Mouse (Mus musculus): ENCODE data around the gene Erbin. TPM values are rescaled to one million over a fixed set of nuclear protein-coding genes. Genes with fewer than 3 reads are reported as not detected.

The Erbin gene
- 6.8 and 10.6 TPM in 2 replicates for total RNA-seq (2012; rRNA removed)

GRCm38 (mm10) chr13:103920261-103920932 is at the start of gene Erbin:
Erbin (minus strand) TSS chr13:103920514.
- in situ Hi-C loops (cut with MboI; ENCODE audit: low sequenced_read_pairs in 2 of 2, unreplicated experiment in 2 of 2): no loop called here
- peak; percentile 22 for DNase-seq (ENCODE audit: low read depth, low spot score)

DNA sequence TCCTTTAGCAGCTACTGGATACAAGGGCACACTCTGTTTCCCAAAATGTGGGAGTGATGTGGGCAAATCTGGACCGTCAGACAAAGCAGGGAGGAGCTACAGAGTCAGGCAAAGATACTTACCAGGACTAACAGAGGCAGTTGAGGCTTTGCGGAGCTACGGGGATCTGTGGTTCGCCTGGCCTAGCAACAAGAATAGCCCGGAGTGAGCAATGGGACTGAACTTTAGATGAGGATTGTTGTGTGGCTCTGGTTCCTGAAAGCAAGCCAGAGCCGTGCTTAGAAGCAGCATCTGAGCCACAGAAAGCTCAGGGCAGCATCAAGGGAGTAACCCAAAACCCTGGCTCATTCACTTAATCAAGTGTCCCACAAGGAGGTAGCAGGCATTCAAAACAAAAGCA is 49.6 kb upstream of the Erbin start:
- Histone ChIP-seq H3K36me3 (ENCODE audit: control insufficient read depth, insufficient read depth, low read length, poor library complexity, severe bottlenecking) (no peaks in the 10 kb centered on the region), H3K4me1 (ENCODE audit: control insufficient read depth in 2 of 2, insufficient read depth in 2 of 2, low read length in 2 of 2, poor library complexity in 1 of 2) (no peaks in the 10 kb centered on the region), H3K27ac (ENCODE audit: insufficient read depth, low read depth, low read length, poor library complexity, severe bottlenecking) (no peak overlapping the region), H3K4me3 (ENCODE audit: insufficient read depth in 1 of 2, low read depth in 1 of 2, low read length in 2 of 2, poor library complexity in 1 of 2, severe bottlenecking in 1 of 2) (no peak overlapping the region), H3K9me3 (ENCODE audit: control insufficient read depth, insufficient read depth, low read depth, low read length) (no peaks in the 10 kb centered on the region), H3K9ac (ENCODE audit: insufficient read depth, low read depth, low read length, poor library complexity, severe bottlenecking) (no peak overlapping the region)
- DNase-seq (ENCODE audit: low read depth, low spot score): no peak
- in situ Hi-C loops (cut with MboI; ENCODE audit: low sequenced_read_pairs in 2 of 2, unreplicated experiment in 2 of 2): no loop called here
- TF ChIP-seq ZNF384 (IDR thresholded peaks at IDR 0.05; ENCODE audit: low read depth, low read length) (no peak), MAFK (IDR thresholded peaks at IDR 0.05; ENCODE audit: insufficient read depth, low read depth, low read length) (no peak), ZC3H11A (IDR thresholded peaks at IDR 0.05; ENCODE audit: borderline replicate concordance, low read depth, low read length) (no peak), HCFC1 (IDR thresholded peaks at IDR 0.05; ENCODE audit: borderline replicate concordance, insufficient read depth, low read length) (no peak), CHD2 (IDR thresholded peaks at IDR 0.05; ENCODE audit: low read depth, low read length) (no peak)

More at GRCm38 (mm10) chr13:103920261-103920932, at the start of gene Erbin:
- H3K27ac ChIP-seq (ENCODE audit: insufficient read depth, low read depth, low read length, poor library complexity, severe bottlenecking): no peak within 1 kb of the TSS; the same call in 1 of the 2 replicates
- H3K9ac ChIP-seq (ENCODE audit: insufficient read depth, low read depth, low read length, poor library complexity, severe bottlenecking): peak within 1 kb of the TSS; percentile 83
- H3K4me3 ChIP-seq (ENCODE audit: insufficient read depth in 1 of 2, low read depth in 1 of 2, low read length in 2 of 2, poor library complexity in 1 of 2, severe bottlenecking in 1 of 2): peak within 1 kb of the TSS; percentile 75 to 90
- no peak for TF ChIP-seq CHD2 (IDR thresholded peaks at IDR 0.05; ENCODE audit: low read depth, low read length)
- TF ChIP-seq MAFK (IDR thresholded peaks at IDR 0.05; ENCODE audit: insufficient read depth, low read depth, low read length): no peak
- TF ChIP-seq ZNF384 (IDR thresholded peaks at IDR 0.05; ENCODE audit: low read depth, low read length): no peak
- no peak for TF ChIP-seq ZC3H11A (IDR thresholded peaks at IDR 0.05; ENCODE audit: borderline replicate concordance, low read depth, low read length)
- no peak for TF ChIP-seq HCFC1 (IDR thresholded peaks at IDR 0.05; ENCODE audit: borderline replicate concordance, insufficient read depth, low read length)
- peaks cover 0 to 6% of the 10 kb centered on the region in 2 experiments; a peak in 1 of 4 replicates for H3K4me1 ChIP-seq (ENCODE audit: control insufficient read depth in 2 of 2, insufficient read depth in 2 of 2, low read length in 2 of 2, poor library complexity in 1 of 2)
- no peaks in the 10 kb centered on the region for H3K9me3 ChIP-seq (ENCODE audit: control insufficient read depth, insufficient read depth, low read depth, low read length)
- H3K36me3 ChIP-seq (ENCODE audit: control insufficient read depth, insufficient read depth, low read length, poor library complexity, severe bottlenecking): no peaks in the 10 kb centered on the region

GRCm38 (mm10) chr13:103967987-103968386 is 47.7 kb upstream of the Erbin start:
- Histone ChIP-seq H3K36me3 (ENCODE audit: control insufficient read depth, insufficient read depth, low read length, poor library complexity, severe bottlenecking) (no peaks in the 10 kb centered on the region), H3K4me3 (ENCODE audit: insufficient read depth in 1 of 2, low read depth in 1 of 2, low read length in 2 of 2, poor library complexity in 1 of 2, severe bottlenecking in 1 of 2) (no peak overlapping the region), H3K9ac (ENCODE audit: insufficient read depth, low read depth, low read length, poor library complexity, severe bottlenecking) (no peak overlapping the region), H3K4me1 (ENCODE audit: control insufficient read depth in 2 of 2, insufficient read depth in 2 of 2, low read length in 2 of 2, poor library complexity in 1 of 2) (no peaks in the 10 kb centered on the region), H3K9me3 (ENCODE audit: control insufficient read depth, insufficient read depth, low read depth, low read length) (no peaks in the 10 kb centered on the region), H3K27ac (ENCODE audit: insufficient read depth, low read depth, low read length, poor library complexity, severe bottlenecking) (no peak overlapping the region)
- in situ Hi-C loops (cut with MboI; ENCODE audit: low sequenced_read_pairs in 2 of 2, unreplicated experiment in 2 of 2): no loop called here
- no peak for TF ChIP-seq HCFC1 (IDR thresholded peaks at IDR 0.05; ENCODE audit: borderline replicate concordance, insufficient read depth, low read length)
- no peak for TF ChIP-seq ZC3H11A (IDR thresholded peaks at IDR 0.05; ENCODE audit: borderline replicate concordance, low read depth, low read length)
- no peak for DNase-seq (ENCODE audit: low read depth, low spot score)

DNA sequence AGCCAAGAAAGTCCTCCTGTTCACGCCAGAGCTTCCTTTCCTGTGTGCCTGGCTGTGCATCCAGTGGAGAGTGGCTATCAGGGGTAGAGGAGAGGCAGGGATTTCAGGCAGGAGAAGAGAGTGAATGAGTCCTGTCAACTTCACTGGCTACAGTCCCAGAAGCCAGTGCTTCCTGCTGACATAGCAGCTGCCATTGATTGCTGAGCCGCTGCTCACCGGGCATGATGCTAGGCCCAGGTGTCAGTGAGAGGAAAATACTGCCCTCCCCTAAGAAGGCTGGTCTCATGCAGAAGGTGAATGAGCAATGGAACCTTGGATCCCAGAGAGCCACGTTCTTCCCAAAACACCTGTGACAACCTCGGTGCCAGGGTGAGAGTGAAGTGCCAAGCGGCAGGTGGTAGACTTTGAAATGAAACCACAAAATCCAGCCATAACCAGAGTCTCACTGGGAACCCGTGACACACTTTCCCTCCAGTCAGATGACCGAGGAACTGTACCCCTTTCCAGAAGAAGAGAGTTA is 46.4 kb upstream of the Erbin start:
- in situ Hi-C loops (cut with MboI; ENCODE audit: low sequenced_read_pairs in 2 of 2, unreplicated experiment in 2 of 2): no loop called here
- H3K9me3 ChIP-seq (ENCODE audit: control insufficient read depth, insufficient read depth, low read depth, low read length): no peaks in the 10 kb centered on the region
- no peak for TF ChIP-seq MAFK (IDR thresholded peaks at IDR 0.05; ENCODE audit: insufficient read depth, low read depth, low read length)
- TF ChIP-seq HCFC1 (IDR thresholded peaks at IDR 0.05; ENCODE audit: borderline replicate concordance, insufficient read depth, low read length): no peak
- TF ChIP-seq ZC3H11A (IDR thresholded peaks at IDR 0.05; ENCODE audit: borderline replicate concordance, low read depth, low read length): no peak
- TF ChIP-seq CHD2 (IDR thresholded peaks at IDR 0.05; ENCODE audit: low read depth, low read length): no peak
- no peak for TF ChIP-seq ZNF384 (IDR thresholded peaks at IDR 0.05; ENCODE audit: low read depth, low read length)
- H3K9ac ChIP-seq (ENCODE audit: insufficient read depth, low read depth, low read length, poor library complexity, severe bottlenecking): no peak overlapping the region
- H3K27ac ChIP-seq (ENCODE audit: insufficient read depth, low read depth, low read length, poor library complexity, severe bottlenecking): no peak overlapping the region
- H3K36me3 ChIP-seq (ENCODE audit: control insufficient read depth, insufficient read depth, low read length, poor library complexity, severe bottlenecking): no peaks in the 10 kb centered on the region
- DNase-seq (ENCODE audit: low read depth, low spot score): no peak
- no peaks in the 10 kb centered on the region; a peak in 1 of 4 replicates for H3K4me1 ChIP-seq (ENCODE audit: control insufficient read depth in 2 of 2, insufficient read depth in 2 of 2, low read length in 2 of 2, poor library complexity in 1 of 2)
- no peak overlapping the region for H3K4me3 ChIP-seq (ENCODE audit: insufficient read depth in 1 of 2, low read depth in 1 of 2, low read length in 2 of 2, poor library complexity in 1 of 2, severe bottlenecking in 1 of 2)

Measured in ES-E14 (cell line).